Mouse (Mus musculus) limb, embryonic 11.5 days (tissue): Measurements from ENCODE around the gene Pax3. TPM values are rescaled to one million over a fixed set of nuclear protein-coding genes. Genes with fewer than 3 reads are reported as not detected.

ENCODE experiments used
- polyA plus RNA-seq: library from polyadenylated mRNA; unstranded; fragments of >200 nt; fragmentation: Nextera tagmentation; extraction: Ambion mirVana; gene quantifications from 2 replicates; pipeline ENCODE4 v1.2.1, GENCODE M21; 2014

Pax3 gene
- polyA plus RNA-seq, 1 experiment from 2014 or later: 5.6 TPM

Other genes starting within 250 kb of the Pax3 start
- gene Sgpp2, start 113.2 kb upstream of the Pax3 start, polyA plus RNA-seq: 0.65 and 1.4 TPM in 2 replicates